Mouse (Mus musculus) stomach, embryonic 14.5 days (tissue): ENCODE measurements around the gene Spem1. TPM values are rescaled to one million over a fixed set of nuclear protein-coding genes. Genes with fewer than 3 reads are reported as not detected.

Experiments used
- ATAC-seq: fragments of 200-750 bp; cut with Nextera tagmentation; 2 replicates; pipeline ENCODE4 v1.8.0; 2017; ENCODE audit warnings: low read depth, moderate TSS enrichment; ENCODE audit not compliant: insufficient number of reproducible peaks, insufficient read depth, low FRiP score
- H3K27ac ChIP-seq: fragments of 300-500 bp; sonication (generic); 2 replicates; pipeline ENCODE4 v1.5.1; 2014; ENCODE audit warnings: mild to moderate bottlenecking, low read length, moderate library complexity, mixed read lengths
- H3K27me3 ChIP-seq: fragments of 300-500 bp; sonication (generic); 2 replicates; pipeline ENCODE4 v1.6.1; 2014; ENCODE audit warnings: low read length, control low read depth, mixed read lengths; ENCODE audit not compliant: control insufficient read depth, insufficient read depth
- H3K36me3 ChIP-seq: fragments of 300-500 bp; sonication (generic); 2 replicates; pipeline ENCODE4 v1.6.1; 2014; ENCODE audit warnings: mild to moderate bottlenecking, control low read depth, low read length, moderate library complexity, mixed read lengths; ENCODE audit not compliant: control insufficient read depth, insufficient read depth
- H3K4me1 ChIP-seq: fragments of 300-500 bp; sonication (generic); 2 replicates; pipeline ENCODE4 v1.6.1; 2014; ENCODE audit warnings: low read length, control low read depth, mixed read lengths; ENCODE audit not compliant: control insufficient read depth, insufficient read depth
- H3K4me2 ChIP-seq: fragments of 300-500 bp; sonication (generic); replicated peaks from 2 replicates; pipeline ENCODE4 v1.6.1; 2014; ENCODE audit warnings: low read depth, low read length, control low read depth
- H3K4me3 ChIP-seq: fragments of 300-500 bp; sonication (generic); 2 replicates; pipeline ENCODE4 v1.5.1; 2014; ENCODE audit warnings: low read depth, low read length, control low read depth
- H3K9ac ChIP-seq: fragments of 300-500 bp; sonication (generic); replicated peaks from 2 replicates; pipeline ENCODE4 v1.6.1; 2014; ENCODE audit warnings: low read depth, mild to moderate bottlenecking, control low read depth, low read length, moderate library complexity, mixed read lengths
- H3K9me3 ChIP-seq: fragments of 300-500 bp; sonication (generic); 2 replicates; pipeline ENCODE4 v1.6.1; 2016; ENCODE audit warnings: low read depth, low read length, control low read depth; ENCODE audit not compliant: control insufficient read depth
- WGBS: fragments of 180-500 bp; shearing (Covaris S2); extraction: QIAGEN DNeasy Blood & Tissue Kit; methylation state at CpG from one replicate; pipeline ENCODE4 v1.1.7; 2014; 5-methylcytosine and 5-hydroxymethylcytosine counted together
- polyA plus RNA-seq: library from polyadenylated mRNA; unstranded; fragments of >200 nt; fragmentation: Nextera tagmentation; extraction: Ambion mirVana; gene quantifications from 2 replicates; pipeline ENCODE4 v1.2.1, GENCODE M21; 2014

Spem1 gene
- polyA plus RNA-seq, 1 experiment from 2014 or later, result 0.41 TPM

- WGBS, result 60% methylated on average over 5 of the region's 5 CpGs
- H3K27ac ChIP-seq, result no peak overlapping the region
Measured at GRCm38 (mm10) chr11:69789431-69789830, 32.5 kb downstream of the Spem1 start.

GRCm38 (mm10) chr11:69787306-69787705, 34.7 kb downstream of the Spem1 start:
- Histone ChIP-seq H3K27me3 (no peaks in the 10 kb centered on the region), H3K36me3 (no peaks in the 10 kb centered on the region), H3K27ac (no peak overlapping the region), H3K4me2 (no peak overlapping the region), H3K9me3 (no peaks in the 10 kb centered on the region), H3K4me3 (no peak overlapping the region), H3K4me1 (peaks cover 3% of the 10 kb centered on the region; the same call in 1 of the 2 replicates), H3K9ac (no peak overlapping the region)
- WGBS, result 87% methylated on average over 5 of the region's 5 CpGs
- no peak for ATAC-seq

More at GRCm38 (mm10) chr11:69789431-69789830, 32.5 kb downstream of the Spem1 start:
- no peaks in the 10 kb centered on the region for H3K27me3 ChIP-seq
- H3K9me3 ChIP-seq, result no peaks in the 10 kb centered on the region
- H3K36me3 ChIP-seq, result no peaks in the 10 kb centered on the region
- no peak for ATAC-seq
- no peak overlapping the region for H3K9ac ChIP-seq
- H3K4me1 ChIP-seq, result peaks cover 3% of the 10 kb centered on the region; the same call in 1 of the 2 replicates
- H3K4me3 ChIP-seq, result no peak overlapping the region
- H3K4me2 ChIP-seq, result no peak overlapping the region

GRCm38 (mm10) chr11:69784793-69785272, 37.1 kb downstream of the Spem1 start:
- Histone ChIP-seq H3K36me3 (no peaks in the 10 kb centered on the region), H3K4me2 (peak overlapping the region; percentile 37), H3K27ac (no peak overlapping the region), H3K27me3 (no peaks in the 10 kb centered on the region), H3K4me3 (0 out of 2 replicates have a peak overlapping the region, but pooled peaks have one; percentile 11), H3K4me1 (peaks cover 3% of the 10 kb centered on the region; the same call in 1 of the 2 replicates), H3K9me3 (no peaks in the 10 kb centered on the region), H3K9ac (no peak overlapping the region)
- ATAC-seq, result peak; percentile 72; the same call in 1 of the 2 replicates
- 27% methylated on average over 15 of the region's 15 CpGs for WGBS

- H3K36me3 ChIP-seq, result peaks cover under 1% of the 10 kb centered on the region; the same call in 1 of the 2 replicates
- no peak for ATAC-seq
- H3K9ac ChIP-seq, result no peak overlapping the region
- H3K4me2 ChIP-seq, result no peak overlapping the region
- H3K4me1 ChIP-seq, result peaks cover 3% of the 10 kb centered on the region; the same call in 1 of the 2 replicates
- H3K27me3 ChIP-seq, result no peaks in the 10 kb centered on the region
- H3K4me3 ChIP-seq, result no peak overlapping the region
- 24% methylated on average over 4 of the region's 4 CpGs for WGBS
- no peaks in the 10 kb centered on the region for H3K9me3 ChIP-seq
- no peak overlapping the region for H3K27ac ChIP-seq
Measured at GRCm38 (mm10) chr11:69781828-69782227, 40.2 kb downstream of the Spem1 start.

GRCm38 (mm10) chr11:69778985-69779384, 43.0 kb downstream of the Spem1 start:
- Histone ChIP-seq H3K4me1 (no peaks in the 10 kb centered on the region), H3K27ac (no peak overlapping the region), H3K9ac (no peak overlapping the region), H3K4me2 (no peak overlapping the region), H3K9me3 (no peaks in the 10 kb centered on the region), H3K27me3 (no peaks in the 10 kb centered on the region), H3K36me3 (peaks cover 6% of the 10 kb centered on the region; the same call in 1 of the 2 replicates), H3K4me3 (no peak overlapping the region)
- no peak for ATAC-seq
- WGBS, result 49% methylated on average over 7 of the region's 7 CpGs

- H3K4me1 ChIP-seq, result no peaks in the 10 kb centered on the region
Measured at GRCm38 (mm10) chr11:69778258-69778982, 43.6 kb downstream of the Spem1 start.

GRCm38 (mm10) chr11:69777504-69778257, 44.3 kb downstream of the Spem1 start:
- no peaks in the 10 kb centered on the region for H3K9me3 ChIP-seq
- peaks cover 6% of the 10 kb centered on the region; the same call in 1 of the 2 replicates for H3K36me3 ChIP-seq
- H3K4me3 ChIP-seq, result no peak overlapping the region
- WGBS, result 63% methylated on average over 26 of the region's 26 CpGs
- H3K27ac ChIP-seq, result no peak overlapping the region
- no peak overlapping the region for H3K9ac ChIP-seq
- H3K4me2 ChIP-seq, result no peak overlapping the region
- H3K4me1 ChIP-seq, result no peaks in the 10 kb centered on the region
- H3K27me3 ChIP-seq, result no peaks in the 10 kb centered on the region
- ATAC-seq, result no peak

More at GRCm38 (mm10) chr11:69778258-69778982, 43.6 kb downstream of the Spem1 start:
- no peak overlapping the region for H3K4me3 ChIP-seq
- no peak overlapping the region for H3K4me2 ChIP-seq
- no peak for ATAC-seq
- peaks cover 6% of the 10 kb centered on the region; the same call in 1 of the 2 replicates for H3K36me3 ChIP-seq
- no peak overlapping the region for H3K9ac ChIP-seq
- 68% methylated on average over 23 of the region's 23 CpGs for WGBS
- no peak overlapping the region for H3K27ac ChIP-seq
- no peaks in the 10 kb centered on the region for H3K27me3 ChIP-seq
- no peaks in the 10 kb centered on the region for H3K9me3 ChIP-seq

- WGBS, result 83% methylated on average over 20 of the region's 20 CpGs
Measured at GRCm38 (mm10) chr11:69776488-69776887, 45.5 kb downstream of the Spem1 start.

More at GRCm38 (mm10) chr11:69776488-69776887, 45.5 kb downstream of the Spem1 start:
- Histone ChIP-seq H3K9me3 (no peaks in the 10 kb centered on the region), H3K27me3 (no peaks in the 10 kb centered on the region), H3K4me2 (no peak overlapping the region), H3K27ac (no peak overlapping the region), H3K4me3 (no peak overlapping the region), H3K4me1 (no peaks in the 10 kb centered on the region), H3K36me3 (peaks cover 6% of the 10 kb centered on the region; the same call in 1 of the 2 replicates), H3K9ac (no peak overlapping the region)
- no peak for ATAC-seq
